Mouse (Mus musculus): ENCODE data around the gene Flot1. TPM values are rescaled to one million over a fixed set of nuclear protein-coding genes. Genes with fewer than 3 reads are reported as not detected.

Gene Flot1
- total RNA-seq, 2 experiments from 2014 or later, result 73.0 to 99.7 TPM

GRCm38 (mm10) chr17:35864832-35865353 lies 41.9 kb downstream of the Flot1 start:
- ATAC-seq (replicated peaks; ENCODE audit: low FRiP score, low TSS enrichment, poor library complexity, severe bottlenecking), result no peak

- no peak for ATAC-seq (replicated peaks; ENCODE audit: low FRiP score, low TSS enrichment, poor library complexity, severe bottlenecking)
These were observed 42.7 kb downstream of the Flot1 start, which contains the start of gene Ppp1r18 for GRCm38 (mm10) chr17:35865481-35866280. Gene Ppp1r18 (plus strand): TSS chr17:35865593.

- ATAC-seq (replicated peaks; ENCODE audit: low FRiP score, low TSS enrichment, poor library complexity, severe bottlenecking), result no peak
These were observed 43.3 kb downstream of the Flot1 start for GRCm38 (mm10) chr17:35866281-35866831.

DNA sequence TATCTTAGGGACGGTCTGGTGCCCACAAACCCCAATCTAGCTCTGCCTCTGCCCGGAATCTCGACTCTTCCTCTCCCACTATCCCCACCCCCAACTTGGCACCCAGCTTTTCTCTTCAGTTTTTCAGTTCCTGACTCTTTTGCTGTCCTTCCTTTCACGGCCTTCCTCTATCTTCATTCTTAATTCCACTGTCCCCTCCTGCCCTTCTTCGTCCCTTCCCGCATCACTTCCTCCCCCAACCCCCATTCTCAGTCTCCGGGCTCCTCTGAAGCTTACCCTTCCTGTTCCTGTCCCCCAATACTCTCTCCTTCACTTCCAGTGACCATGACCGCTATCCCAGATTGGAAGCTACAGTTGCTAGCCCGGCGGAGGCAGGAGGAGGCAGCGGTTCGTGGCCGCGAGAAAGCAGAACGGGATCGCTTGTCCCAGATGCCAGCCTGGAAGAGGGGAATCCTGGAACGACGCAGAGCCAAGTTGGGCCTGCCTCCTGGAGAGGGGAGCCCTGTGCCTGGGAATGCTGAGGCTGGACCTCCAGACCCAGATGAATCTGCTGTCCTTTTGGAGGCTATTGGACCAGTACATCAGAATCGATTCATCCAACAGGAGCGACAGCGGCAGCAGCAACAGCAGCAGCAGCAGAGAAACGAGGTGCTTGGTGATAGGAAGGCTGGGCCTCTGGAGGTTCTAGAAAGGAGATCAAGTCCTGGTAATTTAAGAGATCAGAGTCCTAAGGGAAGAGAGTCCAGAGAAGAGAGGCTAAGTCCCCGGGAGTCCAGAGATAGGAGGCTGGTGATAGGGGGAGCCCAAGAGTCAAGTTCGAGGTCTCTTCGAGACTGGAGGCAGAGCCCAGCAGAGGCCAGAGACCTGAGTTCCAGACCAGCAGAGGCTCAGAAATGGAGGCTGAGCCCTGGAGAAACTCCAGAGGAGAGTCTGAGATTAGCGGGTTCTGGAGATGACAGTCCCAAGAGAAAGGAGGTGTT lies 44.2 kb downstream of the Flot1 start:
- ATAC-seq (replicated peaks; ENCODE audit: low FRiP score, low TSS enrichment, poor library complexity, severe bottlenecking), result no peak

- ATAC-seq (replicated peaks; ENCODE audit: low FRiP score, low TSS enrichment, poor library complexity, severe bottlenecking), result no peak
These were observed 45.3 kb downstream of the Flot1 start for GRCm38 (mm10) chr17:35868165-35868820.

DNA sequence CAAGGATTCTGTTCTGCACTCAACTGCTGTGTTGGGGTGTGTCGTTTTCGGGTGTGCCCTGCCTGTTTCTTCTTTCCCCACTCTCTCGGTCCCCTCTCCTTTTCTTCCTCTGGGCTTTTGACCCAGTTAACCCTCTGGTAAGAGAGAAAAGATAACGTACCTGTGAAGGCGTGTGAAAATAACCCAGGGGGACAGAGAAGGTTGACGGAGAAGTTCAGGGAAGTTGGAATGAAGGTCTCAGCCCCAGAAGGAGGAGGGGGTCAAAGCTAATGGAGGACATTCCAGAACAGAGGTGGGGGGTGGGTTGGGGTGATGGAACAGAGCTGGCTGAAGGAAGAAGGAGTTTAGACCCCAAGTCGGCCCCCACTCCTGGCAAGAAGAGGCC lies 45.9 kb downstream of the Flot1 start:
- ATAC-seq (replicated peaks; ENCODE audit: low FRiP score, low TSS enrichment, poor library complexity, severe bottlenecking), result no peak

DNA sequence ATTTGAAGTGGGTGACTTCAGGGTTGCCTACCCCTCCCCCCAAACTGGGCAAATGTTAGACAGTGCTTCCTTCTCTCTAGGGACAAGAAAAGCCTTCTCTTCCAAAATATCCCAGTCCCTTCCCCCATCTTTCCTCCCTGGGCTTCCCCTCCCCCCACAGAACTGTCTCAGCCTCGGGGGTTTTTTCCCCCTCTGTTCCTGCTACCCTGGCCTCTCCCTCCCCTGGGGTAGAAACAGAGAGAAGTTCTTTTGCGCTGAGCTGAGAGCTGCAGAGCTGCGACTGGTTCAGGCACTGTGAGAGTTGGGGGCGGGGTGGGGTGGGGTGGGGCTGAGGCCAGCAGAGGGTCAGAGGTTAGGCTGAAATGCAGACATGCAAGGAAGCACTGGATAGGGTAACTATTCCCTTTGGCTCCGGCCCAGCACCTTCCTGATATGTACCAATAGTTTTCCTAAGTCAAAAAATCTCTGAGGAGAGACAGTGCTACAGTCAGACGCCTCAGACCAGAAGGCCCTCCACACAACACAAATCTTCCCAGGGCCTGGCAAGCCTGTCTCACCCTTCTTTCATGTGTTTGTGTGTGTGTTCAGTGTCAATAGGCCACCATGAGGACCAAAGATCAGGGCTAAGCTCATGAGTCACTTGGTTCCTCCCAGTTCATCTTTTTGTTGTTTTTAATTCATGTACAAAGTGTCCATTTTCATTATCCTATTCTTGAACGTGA lies 46.5 kb downstream of the Flot1 start:
- no peak for ATAC-seq (replicated peaks; ENCODE audit: low FRiP score, low TSS enrichment, poor library complexity, severe bottlenecking)

- ATAC-seq (replicated peaks; ENCODE audit: low FRiP score, low TSS enrichment, poor library complexity, severe bottlenecking), result no peak
These were observed 47.3 kb downstream of the Flot1 start for GRCm38 (mm10) chr17:35870151-35870883.

DNA sequence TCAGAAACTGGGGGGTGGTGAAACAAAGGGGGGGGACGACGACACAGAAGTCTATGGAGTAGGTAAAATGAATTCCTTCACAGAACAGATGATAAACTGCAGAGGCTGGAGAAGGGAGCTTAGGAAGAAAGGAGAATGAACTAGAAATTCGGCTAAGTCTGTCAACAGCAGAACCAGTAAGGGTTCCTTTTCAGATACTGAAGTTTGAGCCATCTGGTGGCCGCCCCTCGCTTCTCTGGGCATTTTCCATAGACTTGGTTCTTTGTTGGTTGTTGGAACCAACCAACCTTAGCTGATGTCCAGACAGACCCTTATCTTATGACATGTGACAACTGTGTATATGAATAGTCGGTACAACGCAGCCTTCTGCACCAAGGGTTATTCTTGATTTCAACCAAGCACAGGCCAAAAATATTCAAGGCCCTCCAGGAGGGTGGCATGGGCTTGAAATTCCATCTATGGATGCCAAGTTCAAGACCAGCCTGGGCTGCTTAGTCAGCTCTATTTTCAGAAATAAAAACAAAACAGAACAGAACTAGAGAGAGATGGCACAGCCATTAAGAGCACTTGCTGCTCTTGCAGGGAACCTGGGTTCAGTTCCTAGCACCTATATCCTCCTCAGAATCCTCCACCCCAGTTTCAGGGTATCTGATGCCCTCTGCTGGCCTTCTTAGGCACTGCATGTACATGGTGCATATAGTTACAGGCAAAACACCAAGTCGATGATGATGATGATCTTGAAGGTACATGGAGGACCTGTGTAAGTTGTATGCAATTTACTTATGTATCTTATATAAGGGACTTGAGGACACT lies 48.1 kb downstream of the Flot1 start:
- no peak for ATAC-seq (replicated peaks; ENCODE audit: low FRiP score, low TSS enrichment, poor library complexity, severe bottlenecking)

GRCm38 (mm10) chr17:35873774-35874519 lies 50.9 kb downstream of the Flot1 start:
- peak; percentile 80 for ATAC-seq (replicated peaks; ENCODE audit: low FRiP score, low TSS enrichment, poor library complexity, severe bottlenecking)

DNA sequence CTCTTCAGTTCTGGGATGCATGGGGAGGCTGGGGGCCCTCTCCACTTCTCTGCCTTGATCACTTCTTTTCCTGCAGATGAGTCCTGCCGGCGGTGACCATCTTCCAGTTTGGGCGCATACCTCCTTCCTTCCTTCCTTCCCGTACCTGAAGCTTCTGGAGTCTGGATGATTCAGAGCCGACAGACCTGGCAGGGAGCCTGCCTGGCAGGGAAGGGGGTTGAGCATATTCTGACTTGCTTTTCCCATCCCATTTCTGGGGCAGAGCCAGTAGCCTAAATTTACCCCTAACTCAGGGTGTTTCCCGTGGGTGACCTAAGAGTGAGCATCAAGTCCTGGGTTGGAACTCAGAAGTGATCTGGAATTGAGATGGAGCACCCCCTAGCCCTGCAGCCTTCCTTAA lies 51.7 kb downstream of the Flot1 start:
- ATAC-seq (replicated peaks; ENCODE audit: low FRiP score, low TSS enrichment, poor library complexity, severe bottlenecking), result no peak

GRCm38 (mm10) chr17:35879245-35880057 lies 56.4 kb downstream of the Flot1 start, which contains the start of gene Dhx16:
Gene Dhx16 (plus strand): TSS chr17:35879819.
- peak; percentile 94 for ATAC-seq (replicated peaks; ENCODE audit: low FRiP score, low TSS enrichment, poor library complexity, severe bottlenecking)

Measured in megakaryocyte-erythroid progenitor cell, adult 5-6 weeks (primary cell).